Mouse (Mus musculus) CH12.LX (cell line): ENCODE measurements around the gene Amigo3. TPM values are rescaled to one million over a fixed set of nuclear protein-coding genes. Genes with fewer than 3 reads are reported as not detected.

Experiments used
- DNase-seq: peaks from one replicate; pipeline ENCODE4 v3.0.0-alpha.2; 2013; ENCODE audit errors: extremely low read depth
- H3K27ac ChIP-seq: 2 replicates; pipeline ENCODE4 v1.5.1; 2012; ENCODE audit warnings: low read depth, mild to moderate bottlenecking, control low read depth, moderate library complexity; ENCODE audit not compliant: insufficient read depth
- H3K27me3 ChIP-seq: replicated peaks from 2 replicates; pipeline ENCODE3; 2012; ENCODE audit warnings: inconsistent platforms
- H3K36me3 ChIP-seq, 2 experiments: replicated peaks in 1 of 2; 2 replicates each; pipeline versions ENCODE3 to v1.6.1; 2012; ENCODE audit warnings: inconsistent platforms in 1 of 2, low read length in 1 of 2, mild to moderate bottlenecking in 1 of 2, mixed read lengths in 1 of 2, moderate library complexity in 1 of 2; ENCODE audit not compliant: control insufficient read depth in 1 of 2, insufficient read depth in 1 of 2
- H3K4me1 ChIP-seq, 2 experiments: 2 replicates each; pipeline ENCODE4 v1.6.1; 2012; ENCODE audit warnings: inconsistent platforms in 1 of 2, moderate library complexity in 1 of 2; ENCODE audit not compliant: insufficient read depth in 2 of 2, control insufficient read depth in 1 of 2
- H3K4me2 ChIP-seq: 2 replicates; pipeline ENCODE4 v1.6.1; 2012; ENCODE audit warnings: low read depth, mild to moderate bottlenecking, control low read depth; ENCODE audit not compliant: poor library complexity, insufficient read depth, severe bottlenecking
- H3K4me3 ChIP-seq, 3 experiments: fragments of 150-350 bp in 1 of 3; sonication (generic) in 1 of 3; replicated peaks in 1 of 3; 2 replicates each; pipeline versions ENCODE3 to v1.5.1; 2011 to 2012; ENCODE audit warnings: low read depth in 2 of 3, low read length in 2 of 3, mild to moderate bottlenecking in 2 of 3, moderate library complexity in 2 of 3, control low read depth in 1 of 3, improper control_type of control experiment in 1 of 3, inconsistent platforms in 1 of 3, mixed read lengths in 1 of 3; ENCODE audit not compliant: poor library complexity in 1 of 3
- H3K79me2 ChIP-seq: replicated peaks from 2 replicates; pipeline ENCODE4 v1.6.1; 2012; ENCODE audit warnings: mild to moderate bottlenecking, moderate library complexity; ENCODE audit not compliant: control insufficient read depth, poor library complexity, insufficient read depth, severe bottlenecking; ENCODE audit errors: extremely low read depth
- H3K9ac ChIP-seq: 2 replicates; pipeline ENCODE4 v1.6.1; 2012; ENCODE audit warnings: low read depth, mild to moderate bottlenecking, control low read depth, moderate library complexity; ENCODE audit not compliant: insufficient read depth
- H3K9me3 ChIP-seq: replicated peaks from 2 replicates; pipeline ENCODE3; 2012; ENCODE audit warnings: low read length, inconsistent platforms, mixed read lengths
- BHLHE40 ChIP-seq: IDR thresholded peaks from 2 replicates; pipeline ENCODE4 v1.6.1; 2011; ENCODE audit warnings: mild to moderate bottlenecking, low read depth, low read length, improper control_type of control experiment
- CHD1 ChIP-seq: IDR thresholded peaks from 2 replicates; pipeline ENCODE4 v1.6.1; 2012; ENCODE audit warnings: low read depth, low read length, improper control_type of control experiment, inconsistent platforms
- CTCF ChIP-seq, 2 experiments: IDR thresholded peaks in 1 of 2; conservative IDR thresholded peaks in 1 of 2; 2 replicates each; pipeline ENCODE4 v1.5.1; 2011 to 2012; ENCODE audit warnings: low read depth in 2 of 2, low read length in 2 of 2, improper control_type of control experiment in 1 of 2, inconsistent platforms in 1 of 2, mild to moderate bottlenecking in 1 of 2, moderate library complexity in 1 of 2
- E2F4 ChIP-seq: IDR thresholded peaks from 2 replicates; pipeline ENCODE4 v1.6.1; 2011; ENCODE audit warnings: low read depth, low read length, improper control_type of control experiment; ENCODE audit not compliant: insufficient replicate concordance
- ELF1 ChIP-seq: IDR thresholded peaks from 2 replicates; pipeline ENCODE4 v1.6.1; 2014; ENCODE audit warnings: low read depth, mild to moderate bottlenecking, inconsistent platforms, low read length, improper control_type of control experiment
- ETS1 ChIP-seq: conservative IDR thresholded peaks from 2 replicates; pipeline ENCODE4 v1.6.1; 2012; ENCODE audit warnings: low read depth, mild to moderate bottlenecking, inconsistent platforms, low read length, improper control_type of control experiment, moderate library complexity
- GABPA ChIP-seq: IDR thresholded peaks from 2 replicates; pipeline ENCODE4 v1.6.1; 2012; ENCODE audit warnings: low read depth, low read length, improper control_type of control experiment, inconsistent platforms; ENCODE audit not compliant: insufficient replicate concordance
- HCFC1 ChIP-seq: IDR thresholded peaks from 2 replicates; pipeline ENCODE4 v1.6.1; 2012; ENCODE audit warnings: low read depth, mild to moderate bottlenecking, inconsistent platforms, low read length, improper control_type of control experiment
- JUN ChIP-seq: IDR thresholded peaks from 2 replicates; pipeline ENCODE4 v1.6.1; 2011; ENCODE audit warnings: low read depth, mild to moderate bottlenecking, low read length, improper control_type of control experiment, moderate library complexity; ENCODE audit not compliant: insufficient read depth
- JUND ChIP-seq: conservative IDR thresholded peaks from 2 replicates; pipeline ENCODE4 v1.6.1; 2011; ENCODE audit warnings: low read depth, low read length, improper control_type of control experiment
- KAT2A ChIP-seq: IDR thresholded peaks from 2 replicates; pipeline ENCODE4 v1.6.1; 2012; ENCODE audit warnings: low read length, improper control_type of control experiment, inconsistent platforms; ENCODE audit not compliant: insufficient replicate concordance
- MAFK ChIP-seq: IDR thresholded peaks from 2 replicates; pipeline ENCODE4 v1.6.1; 2011; ENCODE audit warnings: low read length, improper control_type of control experiment; ENCODE audit not compliant: insufficient replicate concordance
- MAX ChIP-seq: IDR thresholded peaks from 2 replicates; pipeline ENCODE4 v1.6.1; 2011; ENCODE audit warnings: low read length, improper control_type of control experiment
- MAZ ChIP-seq: IDR thresholded peaks from 2 replicates; pipeline ENCODE4 v1.6.1; 2012; ENCODE audit warnings: low read depth, mild to moderate bottlenecking, inconsistent platforms, low read length, improper control_type of control experiment, moderate library complexity
- MEF2A ChIP-seq: IDR thresholded peaks from 2 replicates; pipeline ENCODE4 v1.6.1; 2014; ENCODE audit warnings: low read depth, mild to moderate bottlenecking, inconsistent platforms, low read length, improper control_type of control experiment, borderline replicate concordance
- MXI1 ChIP-seq: IDR thresholded peaks from 2 replicates; pipeline ENCODE4 v1.6.1; 2011; ENCODE audit warnings: mild to moderate bottlenecking, low read depth, low read length, improper control_type of control experiment
- MYC ChIP-seq: IDR thresholded peaks from 2 replicates; pipeline ENCODE4 v1.6.1; 2011; ENCODE audit warnings: low read depth, mild to moderate bottlenecking, improper control_type of control experiment, low read length
- NELFE ChIP-seq: IDR thresholded peaks from 2 replicates; pipeline ENCODE4 v1.6.1; 2011; ENCODE audit warnings: low read depth, low read length, improper control_type of control experiment
- NRF1 ChIP-seq: IDR thresholded peaks from 2 replicates; pipeline ENCODE4 v1.6.1; 2014; ENCODE audit warnings: low read depth, mild to moderate bottlenecking, inconsistent platforms, low read length, improper control_type of control experiment, moderate library complexity
- PAX5 ChIP-seq: IDR thresholded peaks from 2 replicates; pipeline ENCODE4 v1.6.1; 2012; ENCODE audit warnings: low read length, inconsistent platforms, mixed read lengths
- POLR2A ChIP-seq: IDR thresholded peaks from 2 replicates; pipeline ENCODE4 v1.6.1; 2011; ENCODE audit warnings: low read depth, mild to moderate bottlenecking, improper control_type of control experiment, low read length
- POLR2AphosphoS2 ChIP-seq: IDR thresholded peaks from 2 replicates; pipeline ENCODE4 v1.6.1; 2011; ENCODE audit warnings: low read depth, low read length, improper control_type of control experiment
- RAD21 ChIP-seq: IDR thresholded peaks from 2 replicates; pipeline ENCODE4 v1.6.1; 2011; ENCODE audit warnings: low read depth, mild to moderate bottlenecking, low read length, improper control_type of control experiment, moderate library complexity
- RCOR1 ChIP-seq: conservative IDR thresholded peaks from 2 replicates; pipeline ENCODE4 v1.6.1; 2012; ENCODE audit warnings: low read depth, mild to moderate bottlenecking, inconsistent platforms, low read length, improper control_type of control experiment
- SIN3A ChIP-seq: IDR thresholded peaks from 2 replicates; pipeline ENCODE4 v1.6.1; 2012; ENCODE audit warnings: low read length, improper control_type of control experiment, inconsistent platforms
- SMC3 ChIP-seq: IDR thresholded peaks from 2 replicates; pipeline ENCODE4 v1.6.1; 2011; ENCODE audit warnings: low read depth, low read length, improper control_type of control experiment
- TBP ChIP-seq: conservative IDR thresholded peaks from 2 replicates; pipeline ENCODE4 v1.6.1; 2011; ENCODE audit warnings: low read depth, low read length, improper control_type of control experiment
- TCF12 ChIP-seq: IDR thresholded peaks from 2 replicates; pipeline ENCODE4 v1.6.1; 2014; ENCODE audit warnings: low read depth, mild to moderate bottlenecking, inconsistent platforms, low read length, improper control_type of control experiment
- UBTF ChIP-seq: IDR thresholded peaks from 2 replicates; pipeline ENCODE4 v1.6.1; 2012; ENCODE audit warnings: low read depth, mild to moderate bottlenecking, inconsistent platforms, low read length, improper control_type of control experiment, moderate library complexity
- USF1 ChIP-seq: IDR thresholded peaks from 2 replicates; pipeline ENCODE4 v1.6.1; 2014; ENCODE audit warnings: low read depth, mild to moderate bottlenecking, inconsistent platforms, low read length, improper control_type of control experiment
- USF2 ChIP-seq: conservative IDR thresholded peaks from 2 replicates; pipeline ENCODE4 v1.6.1; 2011; ENCODE audit warnings: low read depth, low read length, improper control_type of control experiment
- ZC3H11A ChIP-seq: IDR thresholded peaks from 2 replicates; pipeline ENCODE4 v1.6.1; 2012; ENCODE audit warnings: low read depth, mild to moderate bottlenecking, inconsistent platforms, low read length, improper control_type of control experiment
- ZKSCAN1 ChIP-seq: IDR thresholded peaks from 2 replicates; pipeline ENCODE4 v1.6.1; 2012; ENCODE audit warnings: low read depth, inconsistent platforms, low read length, improper control_type of control experiment, borderline replicate concordance
- ZMIZ1 ChIP-seq: IDR thresholded peaks from 2 replicates; pipeline ENCODE4 v1.6.1; 2012; ENCODE audit warnings: low read depth, mild to moderate bottlenecking, inconsistent platforms, low read length, improper control_type of control experiment
- dilution Hi-C: fragments of 300-500 bp; cut with MboI; formaldehyde crosslinking; loops from 2 replicates; pipeline ENCODE4 v1.14.3; 2020; ENCODE audit warnings: low sequenced_read_pairs; ENCODE audit not compliant: extremely low pct_unique_long_range_greater_than_20kb, extremely low pct_ligation_motif_present
- in situ Hi-C: fragments of 300-500 bp; cut with MboI; formaldehyde crosslinking; loops from 3 replicates; pipeline ENCODE4 v1.14.3; 2019; ENCODE audit warnings: low sequenced_read_pairs, low pct_ligation_motif_present, low pct_unique_long_range_greater_than_20kb, mixed read lengths
- polyA plus RNA-seq: library from polyadenylated mRNA; unstranded; fragments of >175 nt; gene quantifications from 2 replicates; pipeline ENCODE4 v1.2.1, GENCODE M21; 2012; ENCODE audit warnings: low read depth; ENCODE audit not compliant: insufficient read length
- total RNA-seq, 2 experiments: library from RNA; depleted of rRNA; stranded (reverse); fragments of 300-350 nt in 1 of 2; fragments of >200 nt in 1 of 2; gene quantifications; 2 replicates each; pipeline ENCODE4 v1.2.3; 2012 to 2014

Amigo3 gene
- total and polyA plus RNA-seq, 3 experiments = 2.0 to 4.4 (median 2.2) TPM

GRCm38 (mm10) chr9:108067199-108067598 is 14.2 kb downstream of the Amigo3 start:
- no peaks in the 10 kb centered on the region for H3K4me1 ChIP-seq
- dilution Hi-C loops = no loop called here
- no peak overlapping the region for H3K4me2 ChIP-seq
- no peak overlapping the region for H3K4me3 ChIP-seq
- H3K9me3 ChIP-seq = no peaks in the 10 kb centered on the region
- H3K36me3 ChIP-seq = peaks cover 91 to 98% of the 10 kb centered on the region in 2 experiments
- TF ChIP-seq POLR2AphosphoS2 = no peak
- no peak for TF ChIP-seq USF2
- TF ChIP-seq TCF12 = no peak
- TF ChIP-seq NRF1 = no peak
- no peak for TF ChIP-seq RCOR1
- TF ChIP-seq MYC = no peak
- TF ChIP-seq USF1 = no peak
- TF ChIP-seq RAD21 = no peak
- TF ChIP-seq GABPA = no peak
- no peak for TF ChIP-seq ZC3H11A
- TF ChIP-seq ELF1 = no peak
- TF ChIP-seq POLR2A = no peak
- TF ChIP-seq, all 38 proteins: peak for 0
- Histone ChIP-seq H3K79me2 (no peaks in the 10 kb centered on the region), H3K9ac (no peak overlapping the region), H3K27ac (no peak overlapping the region), H3K27me3 (no peaks in the 10 kb centered on the region)
- no peak for DNase-seq
- in situ Hi-C loops = loop anchor here (5.0 kb wide), 1 partner anchor 155 kb away; no protein-coding TSS in a partner anchor

GRCm38 (mm10) chr9:108067900-108068299 is 14.9 kb downstream of the Amigo3 start:
- Histone ChIP-seq H3K36me3 (peaks cover 90 to 98% of the 10 kb centered on the region in 2 experiments), H3K9me3 (no peaks in the 10 kb centered on the region), H3K4me3 (no peak overlapping the region), H3K9ac (no peak overlapping the region), H3K79me2 (no peaks in the 10 kb centered on the region), H3K27ac (no peak overlapping the region), H3K27me3 (no peaks in the 10 kb centered on the region), H3K4me1 (no peaks in the 10 kb centered on the region), H3K4me2 (no peak overlapping the region)
- dilution Hi-C loops = no loop called here
- DNase-seq = peak; percentile 86
- in situ Hi-C loops = loop anchor here (5.0 kb wide), 1 partner anchor 156 kb away; no protein-coding TSS in a partner anchor
- TF ChIP-seq CTCF (conservative IDR thresholded peaks at IDR 0.05 in 1 of 2, IDR thresholded peaks at IDR 0.05 in 1 of 2; ENCODE audit: low read depth in 2 of 2, low read length in 2 of 2) (peak; percentile 88 to 99), BHLHE40 (no peak), MAX (no peak), POLR2A (no peak), E2F4 (no peak), HCFC1 (no peak), KAT2A (no peak), ZKSCAN1 (no peak), TBP (no peak), SMC3 (peak; percentile 65), JUND (no peak), ETS1 (no peak), PAX5 (no peak), TCF12 (no peak), USF1 (no peak), MAZ (no peak), MAFK (no peak), MEF2A (no peak), CHD1 (no peak), SIN3A (no peak), MXI1 (no peak), JUN (no peak), NRF1 (no peak), UBTF (no peak), NELFE (0 out of 2 replicates have a peak, but pooled peaks have one; percentile 18), ZMIZ1 (no peak)
